Mouse (Mus musculus): Measurements from ENCODE around the gene Gsta2.
A peak's percentile ranks its signal among the peaks of the same experiment; 100 is the strongest.
"Not testable (repeated sequence)": the region's sequence is repeated elsewhere in the genome, so short reads cannot be mapped to it uniquely, and the experiment has no call there.

Gsta2 gene

GRCm38 (mm10) chr9:78299143-78299542, 56.4 kb downstream of the Gsta2 start:
- not testable (repeated sequence) for DNase-seq (ENCODE audit: low spot score)

- no peak for DNase-seq (ENCODE audit: low spot score)
Measured at GRCm38 (mm10) chr9:78298232-78298631, 57.4 kb downstream of the Gsta2 start.

- peak; percentile 60 for DNase-seq (ENCODE audit: low spot score)
Measured at GRCm38 (mm10) chr9:78296089-78296488, 59.5 kb downstream of the Gsta2 start.

- not testable (repeated sequence) for DNase-seq (ENCODE audit: low spot score)
Measured at GRCm38 (mm10) chr9:78294781-78295180, 60.8 kb downstream of the Gsta2 start.

- not testable (repeated sequence) for DNase-seq (ENCODE audit: low spot score)
Measured at GRCm38 (mm10) chr9:78293683-78294082, 61.9 kb downstream of the Gsta2 start.

- DNase-seq (ENCODE audit: low spot score), result not testable (repeated sequence)
Measured at GRCm38 (mm10) chr9:78292462-78292861, 63.1 kb downstream of the Gsta2 start.

- DNase-seq (ENCODE audit: low spot score), result not testable (repeated sequence)
Measured at GRCm38 (mm10) chr9:78289723-78290122, 65.9 kb downstream of the Gsta2 start, which contains the start of gene Gm10639. TSS of gene Gm10639 (plus strand) at chr9:78289923.

- DNase-seq (ENCODE audit: low spot score), result not testable (repeated sequence)
Measured at GRCm38 (mm10) chr9:78289063-78289462, 66.5 kb downstream of the Gsta2 start.

GRCm38 (mm10) chr9:78282002-78282711, 73.4 kb downstream of the Gsta2 start:
- DNase-seq (ENCODE audit: low spot score), result not testable (repeated sequence)
